Mouse (Mus musculus) myocyte (in vitro differentiated cells): ENCODE measurements at regions not wholly inside any gene's neighbourhood (a gene's known extent, or its start where the extent isn't known, plus 50 kb on each side); places are given as distances from the start of the nearest gene placed in this dataset.

Experiments
- H3K27me3 ChIP-seq: one replicate; pipeline ENCODE4 v1.6.1; 2011; ENCODE audit not compliant: control insufficient read depth, insufficient read depth, insufficient read length
- H3K36me3 ChIP-seq: one replicate; pipeline ENCODE4 v1.6.1; 2011; ENCODE audit not compliant: control insufficient read depth, insufficient read depth
- H3K4me2 ChIP-seq: one replicate; pipeline ENCODE4 v1.6.1; 2011; ENCODE audit warnings: low read depth, control low read depth
- H3K4me3 ChIP-seq: one replicate; pipeline ENCODE4 v1.5.1; 2011; ENCODE audit warnings: mild to moderate bottlenecking, control low read depth, moderate library complexity
- H3K79me2 ChIP-seq: one replicate; pipeline ENCODE4 v1.6.1; 2011; ENCODE audit not compliant: control insufficient read depth, insufficient read depth
- H3ac ChIP-seq: one replicate; pipeline ENCODE4 v1.6.1; 2011; ENCODE audit not compliant: control insufficient read depth, insufficient read length
- CEBPB ChIP-seq: IDR thresholded peaks from 2 replicates; pipeline ENCODE4 v1.6.1; 2011; ENCODE audit warnings: mild to moderate bottlenecking, moderate library complexity; ENCODE audit not compliant: poor library complexity, insufficient read depth, severe bottlenecking
- E2F4 ChIP-seq: IDR thresholded peaks from one replicate; pipeline ENCODE4 v1.6.1; 2011; ENCODE audit warnings: mild to moderate bottlenecking, control low read depth, moderate library complexity; ENCODE audit not compliant: insufficient read depth
- MAX ChIP-seq: IDR thresholded peaks from one replicate; pipeline ENCODE4 v1.6.1; 2011; ENCODE audit warnings: low read depth, mild to moderate bottlenecking, control low read depth
- MYOD1 ChIP-seq, 3 experiments: IDR thresholded peaks; one replicate each; pipeline ENCODE4 v1.6.1; 2011; ENCODE audit warnings: control low read depth in 2 of 3, low read depth in 2 of 3, mild to moderate bottlenecking in 2 of 3, moderate library complexity in 1 of 3; ENCODE audit not compliant: insufficient read length in 2 of 3, control insufficient read depth in 1 of 3
- MYOG ChIP-seq, 3 experiments: IDR thresholded peaks; one replicate each; pipeline ENCODE4 v1.6.1; 2011; ENCODE audit warnings: control low read depth in 2 of 3, low read depth in 2 of 3, mild to moderate bottlenecking in 2 of 3; ENCODE audit not compliant: insufficient read length in 2 of 3, control insufficient read depth in 1 of 3, insufficient read depth in 1 of 3
- POLR2A ChIP-seq: IDR thresholded peaks from one replicate; pipeline ENCODE4 v1.6.1; 2011; ENCODE audit warnings: low read depth, mild to moderate bottlenecking, control low read depth, moderate library complexity; ENCODE audit not compliant: insufficient read length
- POLR2AphosphoS2 ChIP-seq: IDR thresholded peaks from one replicate; pipeline ENCODE4 v1.6.1; 2011; ENCODE audit warnings: low read depth, control low read depth; ENCODE audit not compliant: insufficient read length
- REST ChIP-seq: IDR thresholded peaks from one replicate; pipeline ENCODE4 v1.6.1; 2011; ENCODE audit warnings: mild to moderate bottlenecking, control low read depth, moderate library complexity; ENCODE audit not compliant: insufficient read depth, insufficient read length
- SRF ChIP-seq: IDR thresholded peaks from one replicate; pipeline ENCODE4 v1.6.1; 2011; ENCODE audit warnings: low read depth; ENCODE audit not compliant: control insufficient read depth, insufficient read length
- TCF12 ChIP-seq: IDR thresholded peaks from one replicate; pipeline ENCODE4 v1.6.1; 2011; ENCODE audit warnings: mild to moderate bottlenecking, control low read depth; ENCODE audit not compliant: poor library complexity, insufficient read depth, severe bottlenecking
- TCF3 ChIP-seq: IDR thresholded peaks from one replicate; pipeline ENCODE4 v1.6.1; 2011; ENCODE audit warnings: low read depth, control low read depth; ENCODE audit not compliant: insufficient read length
- USF1 ChIP-seq: IDR thresholded peaks from one replicate; pipeline ENCODE4 v1.6.1; 2011; ENCODE audit warnings: low read depth, mild to moderate bottlenecking, control low read depth, moderate library complexity

- Histone ChIP-seq H3K79me2 (no peaks in the 10 kb centered on the region), H3K27me3 (no peaks in the 10 kb centered on the region), H3ac (no peak overlapping the region), H3K4me3 (no peak overlapping the region), H3K36me3 (no peaks in the 10 kb centered on the region), H3K4me2 (no peak overlapping the region)
- no peak for TF ChIP-seq TCF12
- no peak for TF ChIP-seq SRF
- no peak for TF ChIP-seq POLR2AphosphoS2
- TF ChIP-seq USF1, result no peak
- no peak for TF ChIP-seq TCF3
- TF ChIP-seq MYOD1 (IDR thresholded peaks at IDR 0.05; ENCODE audit: control insufficient read depth in 1 of 3, insufficient read length in 2 of 3, low read depth in 2 of 3), result no peak
- no peak for TF ChIP-seq MYOG (IDR thresholded peaks at IDR 0.05; ENCODE audit: control insufficient read depth in 1 of 3, insufficient read depth in 1 of 3, insufficient read length in 2 of 3, low read depth in 2 of 3)
- no peak for TF ChIP-seq POLR2A
- no peak for TF ChIP-seq E2F4
These were observed 827.4 kb upstream of the Car8 start for GRCm38 (mm10) chr4:9065981-9066815.

DNA sequence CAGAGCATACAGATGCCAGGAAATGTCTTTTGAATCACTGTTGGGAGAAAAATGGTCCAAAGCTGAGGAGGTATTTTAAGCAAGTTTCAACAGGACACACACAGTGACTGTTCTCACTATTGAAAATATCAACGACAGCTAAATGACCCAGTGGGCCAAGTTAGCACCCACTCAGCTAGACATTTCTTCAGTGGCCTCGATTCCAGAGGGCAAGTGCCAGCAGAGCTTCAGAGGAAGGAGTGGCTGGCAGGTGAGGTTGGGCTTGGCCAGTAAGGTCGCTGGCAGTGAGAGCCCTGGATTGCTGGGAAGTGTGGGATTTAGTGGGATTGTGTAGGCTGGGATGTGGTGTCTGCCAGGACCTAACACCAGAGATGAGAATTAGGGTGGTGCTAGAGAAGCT lies 823.1 kb upstream of the Car8 start:
- Histone ChIP-seq H3ac (no peak overlapping the region), H3K4me2 (no peak overlapping the region), H3K27me3 (no peaks in the 10 kb centered on the region), H3K4me3 (no peak overlapping the region), H3K36me3 (no peaks in the 10 kb centered on the region), H3K79me2 (no peaks in the 10 kb centered on the region)
- TF ChIP-seq SRF, result no peak
- TF ChIP-seq USF1, result no peak
- no peak for TF ChIP-seq MYOD1 (IDR thresholded peaks at IDR 0.05; ENCODE audit: control insufficient read depth in 1 of 3, insufficient read length in 2 of 3, low read depth in 2 of 3)

GRCm38 (mm10) chr4:9060221-9060620 lies 821.4 kb upstream of the Car8 start:
- Histone ChIP-seq H3K27me3 (no peaks in the 10 kb centered on the region), H3ac (no peak overlapping the region), H3K79me2 (no peaks in the 10 kb centered on the region), H3K4me2 (no peak overlapping the region), H3K36me3 (no peaks in the 10 kb centered on the region), H3K4me3 (no peak overlapping the region)
- TF ChIP-seq POLR2AphosphoS2 (no peak), TCF3 (no peak), MYOD1 (IDR thresholded peaks at IDR 0.05; ENCODE audit: control insufficient read depth in 1 of 3, insufficient read length in 2 of 3, low read depth in 2 of 3) (no peak), MAX (no peak), POLR2A (no peak)

- Histone ChIP-seq H3K36me3 (no peaks in the 10 kb centered on the region), H3K4me3 (no peak overlapping the region)
These were observed 818.8 kb upstream of the Car8 start for GRCm38 (mm10) chr4:9057676-9058075.

GRCm38 (mm10) chr4:9057113-9057512 lies 818.3 kb upstream of the Car8 start:
- Histone ChIP-seq H3K4me2 (no peak overlapping the region), H3ac (no peak overlapping the region), H3K4me3 (no peak overlapping the region)

More at GRCm38 (mm10) chr4:9057676-9058075, 818.8 kb upstream of the Car8 start:
- no peak for TF ChIP-seq MAX
- no peak for TF ChIP-seq REST
- TF ChIP-seq E2F4, result no peak
- TF ChIP-seq POLR2AphosphoS2, result no peak
- no peak for TF ChIP-seq CEBPB
- TF ChIP-seq MYOD1 (IDR thresholded peaks at IDR 0.05; ENCODE audit: control insufficient read depth in 1 of 3, insufficient read length in 2 of 3, low read depth in 2 of 3), result no peak
- TF ChIP-seq MYOG (IDR thresholded peaks at IDR 0.05; ENCODE audit: control insufficient read depth in 1 of 3, insufficient read depth in 1 of 3, insufficient read length in 2 of 3, low read depth in 2 of 3), result no peak
- TF ChIP-seq TCF12, result no peak
- Histone ChIP-seq H3K4me2 (no peak overlapping the region), H3K27me3 (no peaks in the 10 kb centered on the region), H3ac (no peak overlapping the region), H3K79me2 (no peaks in the 10 kb centered on the region)

More at GRCm38 (mm10) chr4:9057113-9057512, 818.3 kb upstream of the Car8 start:
- no peaks in the 10 kb centered on the region for H3K36me3 ChIP-seq
- no peaks in the 10 kb centered on the region for H3K79me2 ChIP-seq
- no peak for TF ChIP-seq CEBPB
- TF ChIP-seq MYOG (IDR thresholded peaks at IDR 0.05; ENCODE audit: control insufficient read depth in 1 of 3, insufficient read depth in 1 of 3, insufficient read length in 2 of 3, low read depth in 2 of 3), result no peak
- TF ChIP-seq REST, result no peak
- TF ChIP-seq TCF3, result no peak
- TF ChIP-seq POLR2AphosphoS2, result no peak
- no peak for TF ChIP-seq MYOD1 (IDR thresholded peaks at IDR 0.05; ENCODE audit: control insufficient read depth in 1 of 3, insufficient read length in 2 of 3, low read depth in 2 of 3)
- no peak for TF ChIP-seq SRF
- no peak for TF ChIP-seq MAX
- TF ChIP-seq TCF12, result no peak
- TF ChIP-seq POLR2A, result no peak
- no peak for TF ChIP-seq USF1
- TF ChIP-seq E2F4, result no peak
- H3K27me3 ChIP-seq, result no peaks in the 10 kb centered on the region
